Mouse (Mus musculus) liver, embryonic 14.5 days (tissue): ENCODE measurements at regions not wholly inside any gene's neighbourhood (a gene's known extent, or its start where the extent isn't known, plus 50 kb on each side); places are given as distances from the start of the nearest gene placed in this dataset.

Source experiments
- CTCF ChIP-seq: IDR thresholded peaks from 2 replicates; pipeline ENCODE4 v1.5.1; 2016; ENCODE audit warnings: antibody characterized with exemption, low read depth, control low read depth
- EP300 ChIP-seq: IDR thresholded peaks from 2 replicates; pipeline ENCODE4 v1.6.1; 2016; ENCODE audit warnings: antibody characterized with exemption, low read depth

GRCm38 (mm10) chr14:80846420-80847083 lies 862.7 kb downstream of the Olfm4 start:
- TF ChIP-seq CTCF = no peak
- TF ChIP-seq EP300 = no peak
